ENCODE assay signal across 16 mouse cellular contexts in genomic region chr4:21616116-21616515, GRCm38 (mm10).
"Had no signal": no experiment of that assay in that cellular context is flagged by ENCODE, and none has a peak within 500 bp of the region (broad histone marks: within the 10 kb centered on the region; RNA-seq: fewer than 3 reads in every experiment).

No protein-coding gene starts in this region.

- H3K9ac ChIP-seq: lung, embryonic 14.5 days; midbrain, embryonic 12.5 days; neural tube, embryonic 13.5 days; neural tube, embryonic 15.5 days; stomach, embryonic 15.5 days had no signal

- H3K9me3 ChIP-seq: midbrain, embryonic 10.5 days; midbrain, embryonic 12.5 days; neural tube, embryonic 13.5 days; neural tube, embryonic 15.5 days; stomach, embryonic 15.5 days had no signal

- H3K4me3 ChIP-seq: midbrain, embryonic 10.5 days; midbrain, embryonic 12.5 days; myocyte; neural tube, embryonic 13.5 days; neural tube, embryonic 15.5 days; stomach, embryonic 15.5 days had no signal

- H3K4me1 ChIP-seq: midbrain, embryonic 10.5 days; neural tube, embryonic 15.5 days; stomach, embryonic 15.5 days had no signal

- H3K36me3 ChIP-seq: midbrain, embryonic 10.5 days; midbrain, embryonic 12.5 days; neural tube, embryonic 13.5 days; neural tube, embryonic 15.5 days; stomach, embryonic 15.5 days had no signal

- DNase-seq: lung, adult 18-20 months; lung, embryonic 14.5 days; lung, postnatal 10 days; lung, postnatal 4 days; midbrain, embryonic 14.5 days; right cerebral cortex, postnatal 14 days; thymus, adult 2 months; thymus, postnatal 25 days; thymus, postnatal 4 days had no signal

- H3K27ac ChIP-seq: midbrain, embryonic 10.5 days; midbrain, embryonic 12.5 days; neural tube, embryonic 13.5 days; neural tube, embryonic 15.5 days; stomach, embryonic 15.5 days; stomach, postnatal 0 days had no signal
